Mouse (Mus musculus) left cerebral cortex, adult 8-10 months (tissue): ENCODE measurements at regions not wholly inside any gene's neighbourhood (a gene's known extent, or its start where the extent isn't known, plus 50 kb on each side); places are given as distances from the start of the nearest gene placed in this dataset.

ENCODE experiments used
- DNase-seq, 2 experiments: peaks; one replicate each; pipeline ENCODE4 v3.0.0; 2022; ENCODE audit warnings: low spot score in 2 of 2

DNA sequence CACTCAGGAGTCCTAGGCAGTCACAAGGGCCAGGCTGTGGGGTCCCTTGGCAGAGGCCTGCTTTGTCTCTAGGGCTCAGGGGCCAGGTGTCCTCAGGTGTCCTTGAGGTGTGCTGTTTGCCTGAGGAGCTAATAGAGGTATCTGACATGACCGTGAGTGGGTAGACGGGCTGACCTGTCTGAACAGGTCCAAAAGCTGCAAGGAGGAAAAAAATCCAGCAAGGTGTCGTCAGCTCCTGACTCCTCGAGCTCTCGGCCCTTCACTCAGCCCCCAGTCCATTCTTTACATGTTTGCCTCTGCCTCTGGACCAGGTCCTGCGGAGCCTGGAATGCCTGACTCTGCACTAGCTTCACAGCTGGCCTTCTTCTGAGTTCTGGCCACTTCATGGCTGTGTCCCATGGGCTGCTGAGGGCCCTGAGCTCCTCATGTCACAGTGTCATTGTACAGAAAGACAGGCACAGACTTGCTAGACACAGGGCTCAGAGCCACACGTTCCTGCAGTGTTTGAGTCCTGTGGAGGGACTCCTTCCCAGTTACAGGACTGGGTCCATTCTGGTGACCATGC lies 51.9 kb upstream of the Haao start:
- DNase-seq, result no peak

DNA sequence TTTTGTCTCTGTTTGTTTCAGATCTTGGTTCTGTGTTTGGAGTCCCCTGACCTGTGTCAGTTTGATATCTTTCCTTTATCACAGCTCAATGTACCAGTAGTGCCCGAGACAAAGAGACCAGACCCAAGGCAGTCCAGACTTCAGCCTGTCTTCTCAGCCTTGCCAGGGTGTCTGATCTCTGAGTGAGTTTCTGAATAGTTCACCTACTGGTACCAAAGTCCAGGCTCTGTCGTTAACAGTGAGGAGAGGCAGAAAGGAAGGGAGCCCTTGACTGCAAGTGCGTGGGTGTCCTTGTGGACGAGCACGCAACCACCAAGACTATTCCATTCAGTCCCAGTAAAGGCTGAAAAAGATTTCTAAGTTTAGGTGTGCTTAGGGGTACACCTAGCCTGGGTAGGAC lies 50.8 kb upstream of the Haao start:
- DNase-seq, result no peak
